Mouse (Mus musculus) kidney, embryonic 15.5 days (tissue): ENCODE results near the gene F2rl1. TPM values are rescaled to one million over a fixed set of nuclear protein-coding genes. Genes with fewer than 3 reads are reported as not detected.
"Not testable (repeated sequence)": the region's sequence is repeated elsewhere in the genome, so short reads cannot be mapped to it uniquely, and the experiment has no call there.

ENCODE experiments used
- ATAC-seq: fragments of 200-750 bp; cut with Nextera tagmentation; replicated peaks from 2 replicates; pipeline ENCODE4 v1.8.0; 2017; ENCODE audit warnings: moderate TSS enrichment; ENCODE audit not compliant: low FRiP score
- H3K27ac ChIP-seq: fragments of 300-500 bp; sonication (generic); 2 replicates; pipeline ENCODE4 v1.5.1; 2015; ENCODE audit warnings: mild to moderate bottlenecking, inconsistent platforms
- H3K27me3 ChIP-seq: fragments of 300-500 bp; sonication (generic); 2 replicates; pipeline ENCODE4 v1.6.1; 2015; ENCODE audit warnings: inconsistent platforms
- H3K36me3 ChIP-seq: fragments of 300-500 bp; sonication (generic); 2 replicates; pipeline ENCODE4 v1.6.1; 2015; ENCODE audit warnings: inconsistent platforms
- H3K4me1 ChIP-seq: fragments of 300-500 bp; sonication (generic); 2 replicates; pipeline ENCODE4 v1.6.1; 2015; ENCODE audit warnings: inconsistent platforms
- H3K4me2 ChIP-seq: fragments of 300-500 bp; sonication (generic); 2 replicates; pipeline ENCODE4 v1.6.1; 2015; ENCODE audit warnings: moderate library complexity, mild to moderate bottlenecking, inconsistent platforms
- H3K4me3 ChIP-seq: fragments of 300-500 bp; sonication (generic); replicated peaks from 2 replicates; pipeline ENCODE4 v1.5.1; 2015; ENCODE audit warnings: mild to moderate bottlenecking, inconsistent platforms
- H3K9ac ChIP-seq: fragments of 300-500 bp; sonication (generic); 2 replicates; pipeline ENCODE4 v1.6.1; 2015; ENCODE audit warnings: mild to moderate bottlenecking, inconsistent platforms
- H3K9me3 ChIP-seq: fragments of 300-500 bp; sonication (generic); replicated peaks from 2 replicates; pipeline ENCODE4 v1.6.1; 2016; ENCODE audit warnings: inconsistent platforms
- WGBS: fragments of 180-500 bp; shearing (Covaris S2); methylation state at CpG from one replicate; pipeline ENCODE4 v1.1.7; 2015; ENCODE audit warnings: mixed read lengths; 5-methylcytosine and 5-hydroxymethylcytosine counted together
- polyA plus RNA-seq: library from polyadenylated mRNA; unstranded; fragments of >200 nt; fragmentation: Nextera tagmentation; extraction: Ambion mirVana; gene quantifications from 2 replicates; pipeline ENCODE4 v1.2.1, GENCODE M21; 2015

Gene F2rl1
- polyA plus RNA-seq, 1 experiment from 2014 or later = 7.8 TPM

GRCm38 (mm10) chr13:95548856-95549255 lies 23.8 kb upstream of the F2rl1 start:
- WGBS = 13% methylated on average over 6 of the region's 6 CpGs
- H3K27me3 ChIP-seq = no peaks in the 10 kb centered on the region
- H3K9ac ChIP-seq = no peak overlapping the region
- ATAC-seq = no peak
- no peaks in the 10 kb centered on the region for H3K9me3 ChIP-seq
- peaks cover 40% of the 10 kb centered on the region for H3K4me1 ChIP-seq
- H3K4me3 ChIP-seq = peak overlapping the region; percentile 24; the same call in 1 of the 2 replicates
- peak overlapping the region; percentile 58 for H3K4me2 ChIP-seq
- no peak overlapping the region for H3K27ac ChIP-seq
- H3K36me3 ChIP-seq = no peaks in the 10 kb centered on the region

GRCm38 (mm10) chr13:95548291-95548789 lies 23.3 kb upstream of the F2rl1 start:
- Histone ChIP-seq H3K9me3 (no peaks in the 10 kb centered on the region), H3K4me1 (peaks cover 40% of the 10 kb centered on the region), H3K36me3 (no peaks in the 10 kb centered on the region), H3K4me2 (peak overlapping the region; percentile 58), H3K4me3 (peak overlapping the region; percentile 24), H3K27ac (no peak overlapping the region), H3K9ac (no peak overlapping the region), H3K27me3 (no peaks in the 10 kb centered on the region)
- ATAC-seq = no peak; the same call in 1 of the 2 replicates
- WGBS = 16% methylated on average over 20 of the region's 20 CpGs

GRCm38 (mm10) chr13:95547090-95547611 lies 22.1 kb upstream of the F2rl1 start:
- H3K27me3 ChIP-seq = no peaks in the 10 kb centered on the region
- peak overlapping the region; percentile 40 for H3K4me2 ChIP-seq
- H3K36me3 ChIP-seq = no peaks in the 10 kb centered on the region
- H3K4me3 ChIP-seq = no peak overlapping the region
- 25% methylated on average over 12 of the region's 12 CpGs for WGBS
- H3K9ac ChIP-seq = no peak overlapping the region
- ATAC-seq = peak; percentile 74
- no peaks in the 10 kb centered on the region for H3K9me3 ChIP-seq
- H3K4me1 ChIP-seq = peaks cover 40% of the 10 kb centered on the region
- H3K27ac ChIP-seq = no peak overlapping the region

GRCm38 (mm10) chr13:95546251-95546650 lies 21.2 kb upstream of the F2rl1 start:
- H3K27me3 ChIP-seq = no peaks in the 10 kb centered on the region
- no peak overlapping the region for H3K9ac ChIP-seq
- no peaks in the 10 kb centered on the region for H3K9me3 ChIP-seq
- H3K4me2 ChIP-seq = no peak overlapping the region
- H3K4me1 ChIP-seq = peaks cover 40% of the 10 kb centered on the region
- H3K36me3 ChIP-seq = no peaks in the 10 kb centered on the region
- H3K27ac ChIP-seq = peak overlapping the region; percentile 29; the same call in 1 of the 2 replicates
- WGBS = 65% methylated on average over 6 of the region's 6 CpGs
- ATAC-seq = no peak
- no peak overlapping the region for H3K4me3 ChIP-seq

- ATAC-seq = peak; percentile 52; the same call in 1 of the 2 replicates
- Histone ChIP-seq H3K9me3 (no peaks in the 10 kb centered on the region), H3K9ac (no peak overlapping the region), H3K36me3 (no peaks in the 10 kb centered on the region), H3K4me2 (no peak overlapping the region), H3K27ac (peak overlapping the region; percentile 29; the same call in 1 of the 2 replicates), H3K4me3 (no peak overlapping the region), H3K27me3 (no peaks in the 10 kb centered on the region), H3K4me1 (peaks cover 40% of the 10 kb centered on the region)
- 56% methylated on average over 7 of the region's 7 CpGs for WGBS
Measured at GRCm38 (mm10) chr13:95545729-95546186, 20.7 kb upstream of the F2rl1 start.

GRCm38 (mm10) chr13:95538021-95538420 lies 13.0 kb upstream of the F2rl1 start:
- H3K9me3 ChIP-seq = no peaks in the 10 kb centered on the region
- H3K36me3 ChIP-seq = no peaks in the 10 kb centered on the region
- no peak overlapping the region for H3K4me2 ChIP-seq
- 72% methylated on average over 5 of the region's 5 CpGs for whole genome bisulfite sequencing
- ATAC-seq = no peak
- no peak overlapping the region for H3K4me3 ChIP-seq
- no peak overlapping the region for H3K9ac ChIP-seq
- no peaks in the 10 kb centered on the region for H3K27me3 ChIP-seq
- peaks cover 28% of the 10 kb centered on the region for H3K4me1 ChIP-seq
- no peak overlapping the region for H3K27ac ChIP-seq

- Histone ChIP-seq H3K9ac (no peak overlapping the region), H3K4me3 (no peak overlapping the region), H3K4me1 (peaks cover 36% of the 10 kb centered on the region), H3K4me2 (no peak overlapping the region), H3K27me3 (no peaks in the 10 kb centered on the region), H3K27ac (no peak overlapping the region), H3K36me3 (no peaks in the 10 kb centered on the region), H3K9me3 (no peaks in the 10 kb centered on the region)
- no peak for ATAC-seq
- WGBS = 36% methylated on average over 5 of the region's 5 CpGs
Measured at GRCm38 (mm10) chr13:95536117-95536493, 11.1 kb upstream of the F2rl1 start.

- Histone ChIP-seq H3K27me3 (no peaks in the 10 kb centered on the region), H3K4me3 (no peak overlapping the region), H3K4me1 (peaks cover 37% of the 10 kb centered on the region), H3K36me3 (no peaks in the 10 kb centered on the region), H3K27ac (0 out of 2 replicates have a peak overlapping the region, but pooled peaks have one; percentile 67), H3K9me3 (no peaks in the 10 kb centered on the region), H3K4me2 (peak overlapping the region; percentile 44), H3K9ac (no peak overlapping the region)
- 0 out of 2 replicates have a peak, but pooled peaks have one; percentile 23 for ATAC-seq
- 12% methylated on average over 11 of the region's 11 CpGs for whole genome bisulfite sequencing
Measured at GRCm38 (mm10) chr13:95535461-95536116, 10.6 kb upstream of the F2rl1 start.

GRCm38 (mm10) chr13:95535026-95535425 lies 10.0 kb upstream of the F2rl1 start:
- Histone ChIP-seq H3K4me2 (peak overlapping the region; percentile 44), H3K9ac (no peak overlapping the region), H3K9me3 (no peaks in the 10 kb centered on the region), H3K36me3 (no peaks in the 10 kb centered on the region), H3K4me1 (peaks cover 37% of the 10 kb centered on the region), H3K4me3 (no peak overlapping the region), H3K27ac (peak overlapping the region; percentile 67; the same call in 1 of the 2 replicates), H3K27me3 (no peaks in the 10 kb centered on the region)
- ATAC-seq = peak; percentile 10; the same call in 1 of the 2 replicates
- WGBS = 16% methylated on average over 6 of the region's 6 CpGs

- no peaks in the 10 kb centered on the region for H3K9me3 ChIP-seq
- peak overlapping the region; percentile 44 for H3K4me2 ChIP-seq
- H3K36me3 ChIP-seq = no peaks in the 10 kb centered on the region
- WGBS = 5% methylated on average over 5 of the region's 5 CpGs
- H3K9ac ChIP-seq = no peak overlapping the region
- H3K4me1 ChIP-seq = peaks cover 37% of the 10 kb centered on the region
- H3K27me3 ChIP-seq = no peaks in the 10 kb centered on the region
- ATAC-seq = peak; percentile 65
- peak overlapping the region; percentile 67 for H3K27ac ChIP-seq
- H3K4me3 ChIP-seq = peak overlapping the region; percentile 16
Measured at GRCm38 (mm10) chr13:95534131-95534561, 9.1 kb upstream of the F2rl1 start.

GRCm38 (mm10) chr13:95533640-95534039 lies 8.6 kb upstream of the F2rl1 start:
- Histone ChIP-seq H3K9me3 (no peaks in the 10 kb centered on the region), H3K27me3 (no peaks in the 10 kb centered on the region), H3K36me3 (no peaks in the 10 kb centered on the region), H3K4me3 (no peak overlapping the region), H3K4me2 (peak overlapping the region; percentile 44), H3K9ac (no peak overlapping the region), H3K4me1 (peaks cover 37% of the 10 kb centered on the region), H3K27ac (peak overlapping the region; percentile 67)
- ATAC-seq = 0 out of 2 replicates have a peak, but pooled peaks have one; percentile 16
- WGBS = 34% methylated on average over 8 of the region's 8 CpGs

GRCm38 (mm10) chr13:95533121-95533520 lies 8.1 kb upstream of the F2rl1 start:
- H3K4me1 ChIP-seq = peaks cover 37% of the 10 kb centered on the region
- not testable (repeated sequence) for ATAC-seq, H3K4me2 ChIP-seq, H3K36me3 ChIP-seq, H3K27ac ChIP-seq, H3K4me3 ChIP-seq, H3K9ac ChIP-seq, H3K9me3 ChIP-seq, H3K27me3 ChIP-seq
- WGBS = 87% methylated on average over 4 of the region's 5 CpGs
